Mouse (Mus musculus) liver, embryonic 16.5 days (tissue): ENCODE measurements at regions not wholly inside any gene's neighbourhood (a gene's known extent, or its start where the extent isn't known, plus 50 kb on each side); places are given as distances from the start of the nearest gene placed in this dataset.
"Not testable (repeated sequence)": the region's sequence is repeated elsewhere in the genome, so short reads cannot be mapped to it uniquely, and the experiment has no call there.

Experiments
- ATAC-seq: fragments of 200-750 bp; cut with Nextera tagmentation; 2 replicates; pipeline ENCODE4 v1.8.0; 2017; ENCODE audit warnings: low read depth, mild to moderate bottlenecking, moderate number of reproducible peaks, moderate library complexity
- H3K27ac ChIP-seq: fragments of 300-500 bp; sonication (generic); 2 replicates; pipeline ENCODE4 v1.5.1; 2014; ENCODE audit warnings: mild to moderate bottlenecking, low read length
- H3K27me3 ChIP-seq: fragments of 300-500 bp; sonication (generic); 2 replicates; pipeline ENCODE4 v1.6.1; 2014; ENCODE audit warnings: low read depth, low read length, mixed read lengths; ENCODE audit not compliant: control insufficient read depth, insufficient read depth
- H3K36me3 ChIP-seq: fragments of 300-500 bp; sonication (generic); 2 replicates; pipeline ENCODE4 v1.6.1; 2014; ENCODE audit warnings: mild to moderate bottlenecking; ENCODE audit not compliant: control insufficient read depth, insufficient read depth
- H3K4me1 ChIP-seq: fragments of 300-500 bp; sonication (generic); 2 replicates; pipeline ENCODE4 v1.6.1; 2014; ENCODE audit warnings: low read depth, low read length, mixed read lengths; ENCODE audit not compliant: control insufficient read depth
- H3K4me2 ChIP-seq: fragments of 300-500 bp; sonication (generic); 2 replicates; pipeline ENCODE4 v1.6.1; 2014; ENCODE audit warnings: low read depth, low read length, mixed read lengths
- H3K4me3 ChIP-seq: fragments of 300-500 bp; sonication (generic); 2 replicates; pipeline ENCODE4 v1.5.1; 2014; ENCODE audit warnings: low read depth, mild to moderate bottlenecking, low read length
- H3K9ac ChIP-seq: fragments of 300-500 bp; sonication (generic); 2 replicates; pipeline ENCODE4 v1.6.1; 2014; ENCODE audit warnings: low read depth, low read length
- H3K9me3 ChIP-seq: fragments of 300-500 bp; sonication (generic); replicated peaks from 2 replicates; pipeline ENCODE4 v1.6.1; 2016; ENCODE audit warnings: low read length; ENCODE audit not compliant: control insufficient read depth
- WGBS: fragments of 180-500 bp; shearing (Covaris S2); extraction: QIAGEN DNeasy Blood & Tissue Kit; methylation state at CpG from one replicate; pipeline ENCODE4 v1.1.7; 2014; ENCODE audit not compliant: insufficient replicate concordance; 5-methylcytosine and 5-hydroxymethylcytosine counted together

DNA sequence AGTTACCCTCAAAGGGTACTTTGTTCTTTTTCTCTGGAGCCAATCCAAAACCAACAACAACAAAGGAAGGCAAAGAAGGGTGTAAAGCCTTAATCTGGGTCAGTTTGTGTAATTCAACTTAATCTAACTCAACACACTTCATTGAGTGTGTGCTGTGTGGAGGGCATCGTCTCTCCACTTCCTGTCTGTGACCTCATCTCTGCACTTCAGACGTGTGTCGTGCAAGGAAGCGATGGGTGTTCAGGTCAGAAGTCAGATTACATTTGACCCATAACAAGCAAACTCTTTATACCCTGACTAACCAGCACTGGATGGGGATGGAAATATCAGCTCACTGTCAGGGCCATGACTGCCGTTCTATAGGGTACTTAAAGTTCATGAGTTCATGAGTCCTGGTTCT, 138.0 kb upstream of the Sox5 start:
- H3K4me3 ChIP-seq = no peak overlapping the region
- H3K4me2 ChIP-seq = no peak overlapping the region
- no peak overlapping the region for H3K27ac ChIP-seq
- no peaks in the 10 kb centered on the region for H3K9me3 ChIP-seq
- H3K27me3 ChIP-seq = no peaks in the 10 kb centered on the region
- H3K4me1 ChIP-seq = peaks cover 5% of the 10 kb centered on the region
- no peaks in the 10 kb centered on the region for H3K36me3 ChIP-seq
- ATAC-seq = peak; percentile 40
- no peak overlapping the region for H3K9ac ChIP-seq
- WGBS = 14% methylated on average over 5 of the region's 5 CpGs

DNA sequence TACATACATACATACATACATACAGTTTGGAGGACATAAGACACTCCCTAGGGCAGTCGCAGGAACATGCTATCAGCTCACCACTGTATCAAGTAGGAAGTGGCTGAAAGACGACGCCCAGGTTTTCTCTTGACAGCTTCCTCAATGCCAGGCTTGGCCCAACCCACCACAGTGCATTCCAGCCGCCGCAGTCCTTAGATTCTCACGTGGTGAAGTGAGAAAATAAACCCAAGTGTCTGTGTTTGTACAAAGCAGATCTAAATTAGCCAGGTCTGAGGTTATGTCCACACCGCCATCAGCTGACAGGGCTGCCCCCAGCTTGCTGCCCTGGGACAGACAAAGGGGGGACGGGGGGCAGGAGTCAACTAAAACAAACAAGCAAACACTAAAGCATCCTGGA, 135.4 kb upstream of the Sox5 start:
- no peak overlapping the region for H3K4me3 ChIP-seq
- H3K9me3 ChIP-seq = no peaks in the 10 kb centered on the region
- H3K9ac ChIP-seq = no peak overlapping the region
- no peak overlapping the region for H3K27ac ChIP-seq
- H3K36me3 ChIP-seq = no peaks in the 10 kb centered on the region
- peaks cover 5% of the 10 kb centered on the region for H3K4me1 ChIP-seq
- H3K27me3 ChIP-seq = no peaks in the 10 kb centered on the region
- 19% methylated on average over 8 of the region's 8 CpGs for WGBS
- peak; percentile 41 for ATAC-seq
- no peak overlapping the region for H3K4me2 ChIP-seq

DNA sequence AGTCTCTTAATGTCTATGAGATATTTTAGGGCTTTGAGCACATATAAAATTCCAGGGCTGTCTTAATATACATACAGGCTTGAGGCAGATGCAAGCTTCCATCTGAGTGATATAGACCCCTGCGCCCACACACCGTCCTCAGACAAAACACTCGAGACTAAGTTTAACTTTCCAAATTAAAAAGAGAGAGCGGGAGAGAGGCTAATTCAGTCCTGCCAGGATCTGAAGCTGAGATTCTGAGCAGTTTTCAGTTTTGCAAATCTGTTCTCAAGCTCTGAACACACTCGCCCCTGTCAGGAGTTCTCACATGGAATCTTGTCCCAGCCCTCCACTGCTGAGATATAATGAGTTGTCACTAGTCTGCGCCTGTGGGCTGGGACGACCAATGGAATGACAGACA, 130.0 kb upstream of the Sox5 start:
- no peak overlapping the region for H3K4me3 ChIP-seq
- H3K9me3 ChIP-seq = no peaks in the 10 kb centered on the region
- no peaks in the 10 kb centered on the region for H3K27me3 ChIP-seq
- H3K27ac ChIP-seq = no peak overlapping the region
- H3K9ac ChIP-seq = no peak overlapping the region
- H3K4me2 ChIP-seq = no peak overlapping the region
- no peaks in the 10 kb centered on the region for H3K4me1 ChIP-seq
- H3K36me3 ChIP-seq = no peaks in the 10 kb centered on the region
- ATAC-seq = no peak
- 69% methylated on average over 7 of the region's 7 CpGs for WGBS

DNA sequence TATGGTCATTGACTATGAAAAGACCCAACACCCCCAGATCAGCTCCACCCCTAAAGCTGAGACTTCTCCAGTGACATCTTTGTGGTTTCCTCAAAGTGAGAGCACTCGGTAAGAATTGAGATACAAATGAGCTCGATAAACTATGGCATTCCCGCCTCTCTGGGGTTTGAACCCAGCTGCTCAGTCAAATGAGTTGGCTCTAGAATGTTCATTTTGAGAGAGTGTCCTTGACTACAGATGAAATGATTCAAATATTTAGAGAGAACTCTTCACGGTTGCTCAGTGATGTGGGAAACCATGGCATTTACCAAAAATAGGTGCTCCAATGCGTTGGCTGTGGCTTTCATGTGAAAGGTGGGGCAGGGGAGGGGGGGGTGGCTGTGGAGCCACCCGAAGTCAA, 128.6 kb upstream of the Sox5 start:
- WGBS = 33% methylated on average over 6 of the region's 6 CpGs

DNA sequence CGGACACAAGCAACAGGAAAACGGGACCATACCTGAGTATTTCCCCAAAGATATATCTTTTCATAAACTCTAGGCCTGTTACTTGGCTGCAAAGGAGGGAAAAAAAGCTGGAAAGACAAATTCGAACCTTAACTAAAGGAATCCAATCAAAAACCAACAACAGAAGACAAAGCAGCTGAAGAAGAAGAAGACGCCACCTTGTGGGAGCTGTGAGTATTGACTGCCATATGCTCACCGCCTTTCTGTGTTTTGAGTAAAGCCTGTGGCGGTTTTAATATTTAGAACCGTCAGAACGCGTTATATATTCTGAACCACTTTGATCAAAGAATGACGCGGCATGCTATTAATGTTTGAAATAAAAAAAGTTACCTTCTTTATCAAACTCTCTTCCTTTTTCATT, 126.9 kb upstream of the Sox5 start:
- Histone ChIP-seq H3K4me3 (no peak overlapping the region), H3K36me3 (no peaks in the 10 kb centered on the region), H3K27me3 (no peaks in the 10 kb centered on the region), H3K27ac (no peak overlapping the region), H3K9ac (no peak overlapping the region), H3K4me2 (no peak overlapping the region), H3K4me1 (no peaks in the 10 kb centered on the region), H3K9me3 (no peaks in the 10 kb centered on the region)
- ATAC-seq = no peak
- WGBS = 80% methylated on average over 11 of the region's 11 CpGs

More for the DNA sequence above, 128.6 kb upstream of the Sox5 start:
- Histone ChIP-seq H3K4me2 (no peak overlapping the region), H3K4me1 (no peaks in the 10 kb centered on the region), H3K9me3 (no peaks in the 10 kb centered on the region), H3K27ac (no peak overlapping the region), H3K36me3 (no peaks in the 10 kb centered on the region), H3K4me3 (no peak overlapping the region), H3K27me3 (no peaks in the 10 kb centered on the region), H3K9ac (no peak overlapping the region)
- no peak for ATAC-seq

DNA sequence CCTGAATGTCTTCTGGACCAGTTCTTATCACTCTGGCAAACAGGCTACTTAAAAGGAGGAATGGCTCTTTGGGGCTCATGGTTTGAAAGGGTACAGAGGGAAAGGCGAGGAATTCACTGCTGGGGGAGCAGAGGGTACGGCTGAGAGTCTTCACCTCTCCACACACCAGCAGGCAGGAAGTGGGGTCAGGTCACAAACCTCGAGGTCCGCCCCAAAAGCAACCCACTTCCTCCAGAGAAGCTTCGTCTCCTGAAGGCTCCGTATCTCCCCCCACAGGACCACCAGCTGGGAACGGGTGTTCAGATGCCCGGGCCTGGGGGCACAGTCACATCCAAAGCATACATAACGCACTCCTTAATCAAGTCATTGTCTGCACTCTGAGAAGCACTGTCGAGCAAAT, 121.4 kb upstream of the Sox5 start:
- no peaks in the 10 kb centered on the region for H3K9me3 ChIP-seq
- no peaks in the 10 kb centered on the region for H3K27me3 ChIP-seq
- no peak for ATAC-seq
- 27% methylated on average over 10 of the region's 10 CpGs for WGBS
- no peak overlapping the region for H3K9ac ChIP-seq
- H3K36me3 ChIP-seq = no peaks in the 10 kb centered on the region
- H3K4me1 ChIP-seq = peaks cover 24% of the 10 kb centered on the region
- H3K27ac ChIP-seq = no peak overlapping the region
- H3K4me2 ChIP-seq = no peak overlapping the region
- no peak overlapping the region for H3K4me3 ChIP-seq

DNA sequence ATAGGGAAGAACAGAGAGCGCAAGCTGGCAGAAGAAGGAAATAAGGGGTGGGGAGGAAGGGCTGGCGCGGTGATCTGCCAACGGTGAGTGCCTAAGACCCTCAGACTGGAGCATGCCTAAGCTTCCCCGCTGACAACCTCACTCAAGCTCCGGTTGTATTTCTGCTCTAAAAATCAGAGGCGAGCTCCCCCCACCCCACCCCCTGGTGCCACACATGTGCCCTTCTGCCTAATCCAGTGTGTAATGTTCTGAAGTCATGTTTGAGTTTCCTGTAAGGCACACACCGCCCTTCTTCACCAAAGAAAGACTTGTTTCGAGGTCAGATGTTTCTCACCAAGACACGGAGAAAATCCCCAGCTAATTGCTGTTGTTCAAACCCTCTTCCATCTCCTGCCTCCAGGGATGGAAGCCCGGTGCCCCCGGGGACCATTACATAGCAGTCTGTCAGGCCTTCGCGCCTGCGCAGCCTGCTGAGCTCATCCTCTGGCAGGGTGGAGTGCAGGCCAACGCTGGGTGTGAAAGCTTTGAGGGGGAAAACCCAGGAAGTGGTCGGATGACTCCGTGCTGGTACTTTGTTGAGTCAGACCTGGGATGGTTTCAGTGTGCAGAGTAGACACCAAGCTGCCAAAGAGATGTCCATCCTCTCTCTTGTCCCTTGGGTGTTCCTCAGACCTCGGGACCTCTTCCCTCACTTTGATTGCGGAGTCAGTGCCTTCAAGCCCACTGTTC, 120.7 kb upstream of the Sox5 start:
- peak overlapping the region; percentile 73 for H3K4me2 ChIP-seq
- H3K4me3 ChIP-seq = peak overlapping the region; percentile 44
- H3K9ac ChIP-seq = peak overlapping the region; percentile 54
- peaks cover 24% of the 10 kb centered on the region for H3K4me1 ChIP-seq
- 24% methylated on average over 20 of the region's 20 CpGs for WGBS
- H3K27ac ChIP-seq = peak overlapping the region; percentile 82
- no peaks in the 10 kb centered on the region for H3K9me3 ChIP-seq
- H3K27me3 ChIP-seq = no peaks in the 10 kb centered on the region
- H3K36me3 ChIP-seq = no peaks in the 10 kb centered on the region
- peak; percentile 84 for ATAC-seq

DNA sequence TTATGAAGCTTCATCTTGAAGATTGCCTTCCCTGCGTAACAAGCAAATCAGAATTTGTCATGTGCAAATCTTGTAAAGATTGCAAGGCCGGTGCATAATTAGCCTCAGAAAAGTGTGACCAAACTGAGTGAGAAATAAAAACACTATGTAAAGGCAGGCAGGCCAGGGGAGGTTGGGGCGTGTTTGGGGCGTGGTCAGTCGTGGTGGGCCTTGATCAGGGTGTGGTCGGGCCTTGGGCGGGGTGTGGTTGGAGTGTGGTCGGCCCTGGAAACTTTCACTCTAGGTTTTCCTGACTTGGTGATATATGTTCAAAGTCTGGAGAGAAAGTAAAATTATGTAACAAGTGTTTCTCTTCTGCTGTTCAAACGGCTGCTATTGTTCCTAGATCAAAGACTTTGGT, 120.0 kb upstream of the Sox5 start:
- Histone ChIP-seq H3K4me1 (peaks cover 24% of the 10 kb centered on the region), H3K4me2 (peak overlapping the region; percentile 73), H3K9ac (peak overlapping the region; percentile 54), H3K4me3 (peak overlapping the region; percentile 44), H3K27ac (peak overlapping the region; percentile 82), H3K36me3 (no peaks in the 10 kb centered on the region), H3K9me3 (no peaks in the 10 kb centered on the region), H3K27me3 (no peaks in the 10 kb centered on the region)
- WGBS = 18% methylated on average over 9 of the region's 9 CpGs
- peak; percentile 96 for ATAC-seq

DNA sequence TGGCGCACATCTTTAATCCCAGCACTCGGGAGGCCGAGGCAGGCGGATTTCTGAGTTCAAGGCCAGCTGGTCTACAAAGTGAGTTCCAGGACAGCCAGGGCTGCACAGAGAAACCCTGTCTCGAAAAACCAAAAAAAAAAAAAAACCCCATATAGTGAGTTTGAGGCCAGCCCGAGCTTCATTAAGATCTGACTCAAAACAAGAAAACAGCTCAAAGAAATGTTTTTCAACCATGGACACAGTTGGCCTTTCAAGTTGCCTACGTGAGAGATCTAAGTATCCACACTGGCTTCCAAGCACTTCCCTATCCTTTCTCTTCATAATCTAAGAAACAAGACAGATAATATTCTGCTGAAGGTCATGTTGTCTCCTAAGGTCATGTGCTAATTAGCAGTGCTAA, 119.1 kb upstream of the Sox5 start:
- H3K4me1 ChIP-seq = peaks cover 24% of the 10 kb centered on the region
- WGBS = 80% methylated on average over 7 of the region's 7 CpGs
- not testable (repeated sequence) for H3K9ac ChIP-seq, H3K9me3 ChIP-seq, ATAC-seq, H3K36me3 ChIP-seq, H3K27me3 ChIP-seq, H3K4me3 ChIP-seq, H3K4me2 ChIP-seq, H3K27ac ChIP-seq
